Mouse (Mus musculus) large intestine, adult 2 months (tissue): ENCODE results near the gene Kifap3. TPM values are rescaled to one million over a fixed set of nuclear protein-coding genes. Genes with fewer than 3 reads are reported as not detected.
A peak's percentile ranks its signal among the peaks of the same experiment; 100 is the strongest.

Experiments used
- DNase-seq: peaks from one replicate; pipeline ENCODE4 v3.0.0-alpha.2; 2012; ENCODE audit warnings: low read depth, low spot score
- WGBS: fragments of 180-500 bp; shearing (Covaris S2); methylation state at CpG from one replicate; pipeline ENCODE4 v1.1.7; 2018; 5-methylcytosine and 5-hydroxymethylcytosine counted together
- polyA plus RNA-seq: library from polyadenylated mRNA; depleted of rRNA; stranded (reverse); fragments of >200 nt; gene quantifications from 2 replicates; pipeline ENCODE4 v1.2.3, GENCODE M21; 2012

Kifap3 gene
- polyA plus RNA-seq, 1 experiment: 2.0 TPM

DNA sequence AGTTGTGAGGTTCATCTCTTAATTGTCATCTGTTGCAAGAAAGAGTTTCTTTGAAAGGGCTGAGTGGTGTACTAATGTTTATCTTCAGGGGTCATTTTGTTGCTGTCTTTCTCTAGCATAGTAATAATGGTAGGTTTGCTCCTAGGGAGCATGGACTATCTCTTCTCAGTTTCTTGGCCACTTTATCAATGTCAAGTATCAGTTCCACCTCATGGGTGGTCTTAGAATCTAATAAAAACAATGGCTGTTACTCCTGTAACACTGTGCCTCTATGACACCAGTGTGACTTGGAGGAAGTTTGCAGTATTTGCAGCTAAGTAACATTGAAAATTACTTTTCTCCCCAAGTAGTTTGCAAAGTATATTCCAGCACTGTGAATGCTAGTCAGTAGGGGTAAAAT, 110.2 kb downstream of the Kifap3 start:
- no peak for DNase-seq

DNA sequence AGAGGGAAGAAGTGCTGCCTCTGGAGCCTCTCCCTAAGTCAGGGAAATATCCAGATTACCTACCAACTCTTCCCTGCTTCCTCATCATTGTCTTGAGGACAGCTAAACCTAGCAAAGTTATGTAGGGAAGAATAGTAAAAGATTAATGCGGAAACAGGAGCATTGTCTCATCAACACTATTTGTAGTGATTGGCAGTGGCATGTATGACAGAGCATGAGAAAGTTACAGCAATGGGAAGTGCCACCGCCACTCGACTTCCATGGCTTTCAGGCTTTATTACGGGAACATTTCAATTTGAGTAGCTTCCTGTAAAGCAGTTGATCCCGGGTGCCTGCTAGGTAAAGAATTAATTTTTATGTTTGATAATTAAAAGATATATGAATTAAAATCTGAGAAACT, 113.9 kb downstream of the Kifap3 start:
- DNase-seq: no peak
- 94% methylated on average over 5 of the region's 5 CpGs for WGBS

- DNase-seq: no peak
- 85% methylated on average over 11 of the region's 11 CpGs for WGBS
Measured at GRCm38 (mm10) chr1:163893774-163894527, 114.6 kb downstream of the Kifap3 start.

- 11% methylated on average over 5 of the region's 5 CpGs for WGBS
Measured at GRCm38 (mm10) chr1:163898291-163898764, 118.9 kb downstream of the Kifap3 start.

DNA sequence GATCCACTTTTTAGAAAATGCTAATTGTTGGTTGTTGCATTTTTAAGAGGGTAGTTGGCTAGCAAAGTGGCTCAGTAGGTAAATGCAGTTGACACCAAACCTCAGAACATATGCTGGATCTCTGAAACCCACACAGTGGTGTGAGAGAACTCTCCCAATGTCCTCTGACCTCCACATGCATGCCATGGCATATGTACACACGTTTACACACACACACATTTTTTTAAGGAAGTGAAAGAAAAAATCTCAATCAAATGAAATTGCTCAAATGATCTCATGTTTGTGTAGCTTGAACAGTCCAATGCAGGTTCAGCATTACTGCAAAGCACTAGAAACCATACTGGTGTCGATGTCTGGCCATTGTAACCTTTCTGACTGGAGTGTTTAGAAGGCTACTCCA, 120.2 kb downstream of the Kifap3 start:
- DNase-seq: no peak
- WGBS: 82% methylated on average over 2 of the region's 2 CpGs

More at GRCm38 (mm10) chr1:163898291-163898764, 118.9 kb downstream of the Kifap3 start:
- no peak for DNase-seq

DNA sequence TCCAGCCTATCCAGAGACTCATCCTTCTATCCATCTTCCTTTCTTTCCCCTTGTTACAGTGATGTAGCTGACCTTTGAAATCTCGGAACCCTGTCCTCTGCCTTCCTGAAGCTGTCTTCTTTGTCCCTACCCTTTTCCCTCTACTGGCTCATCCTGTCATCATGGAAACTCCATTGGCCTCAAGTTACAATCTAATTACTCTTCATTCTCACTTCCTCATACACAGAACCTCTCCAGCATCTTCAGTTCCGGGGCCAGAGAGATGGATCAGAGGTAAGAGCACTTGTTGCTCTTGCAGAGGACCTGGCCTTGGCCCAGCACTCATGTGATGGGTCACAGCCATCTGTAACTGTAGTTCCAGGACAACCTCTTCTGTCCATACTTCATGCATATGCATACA, 120.8 kb downstream of the Kifap3 start:
- no peak for DNase-seq
- WGBS: 92% methylated on average over 2 of the region's 2 CpGs

- WGBS: 87% methylated on average over 3 of the region's 3 CpGs
- no peak for DNase-seq
Measured at GRCm38 (mm10) chr1:163903411-163903810, 124.0 kb downstream of the Kifap3 start.

DNA sequence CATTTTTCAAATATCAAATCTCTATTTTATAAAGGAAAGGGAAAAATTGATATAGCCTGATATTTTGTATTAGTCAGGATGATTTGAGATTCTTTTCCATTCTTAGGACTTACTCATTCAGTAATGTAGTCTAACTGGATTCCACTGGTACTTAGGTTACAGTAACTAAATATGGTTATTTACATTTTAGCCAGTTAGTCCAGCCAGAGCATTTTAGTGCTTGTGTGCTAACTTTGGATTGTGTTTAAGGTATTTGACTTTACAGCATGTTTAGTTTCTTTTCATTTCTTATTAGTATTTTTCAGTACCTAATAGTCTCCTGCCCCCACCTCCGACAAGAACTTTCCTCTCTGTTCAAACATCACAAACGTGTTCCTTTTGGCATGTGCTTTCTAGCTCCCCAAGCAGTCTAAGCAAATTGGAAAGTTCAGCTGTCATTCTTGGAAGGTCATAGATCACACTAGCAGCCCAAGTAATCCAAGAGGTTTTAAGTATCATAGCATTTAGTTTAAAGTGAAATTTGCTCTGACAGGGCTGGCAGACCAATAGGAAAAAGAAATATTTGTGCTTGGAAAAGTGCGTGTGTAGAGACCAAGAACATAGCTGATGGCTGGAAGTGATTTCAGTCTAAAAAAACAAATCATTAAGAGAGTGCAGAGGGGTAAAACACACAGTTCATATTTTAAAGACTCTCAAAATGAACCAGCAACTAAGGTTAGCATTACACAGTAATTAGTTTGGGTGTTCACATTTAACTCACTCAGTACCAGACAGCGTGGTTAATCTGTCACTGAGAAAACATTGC, 127.8 kb downstream of the Kifap3 start:
- DNase-seq: no peak
- 47% methylated on average over 4 of the region's 4 CpGs for WGBS

GRCm38 (mm10) chr1:163908389-163908788, 129.0 kb downstream of the Kifap3 start:
- WGBS: 49% methylated on average over 11 of the region's 11 CpGs
- DNase-seq: no peak

DNA sequence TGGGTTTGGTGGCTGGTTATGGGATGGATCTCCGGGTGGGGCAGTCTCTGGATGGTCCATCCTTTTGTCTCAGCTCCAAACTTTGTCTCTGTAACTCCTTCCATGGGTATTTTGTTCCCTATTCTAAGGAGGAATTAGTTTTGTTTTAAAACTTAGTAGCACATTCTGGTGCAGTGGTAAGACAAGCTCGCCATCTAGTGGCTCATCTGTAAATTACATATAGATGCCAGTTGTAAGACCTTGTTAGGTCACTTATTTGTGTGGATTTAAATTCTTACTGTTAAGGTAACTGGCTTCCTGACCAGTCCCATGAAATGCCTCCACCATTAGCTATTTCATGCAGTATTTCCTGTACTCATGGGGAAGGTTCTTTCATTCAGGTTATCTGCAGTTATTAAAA, 131.0 kb downstream of the Kifap3 start:
- 4% methylated on average over 2 of the region's 2 CpGs for WGBS
- DNase-seq: no peak

DNA sequence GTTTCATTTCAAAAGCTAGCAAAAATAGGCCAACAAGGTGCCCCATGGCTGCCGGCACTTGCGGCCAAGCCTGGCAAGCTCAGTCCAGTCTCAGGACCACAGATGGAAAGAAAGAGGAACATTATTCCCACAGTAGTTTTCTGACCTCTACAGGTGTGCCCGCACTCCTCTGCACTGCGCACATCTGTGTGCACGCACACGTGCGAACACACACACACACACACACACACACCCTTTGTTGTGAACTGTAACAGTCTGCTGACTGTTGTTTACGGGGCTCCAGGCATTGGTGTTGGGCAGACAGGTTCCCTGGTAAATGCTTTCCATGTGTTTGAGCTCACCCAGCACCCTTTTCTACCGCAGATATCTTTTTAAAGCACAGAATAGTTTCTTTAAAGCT, 131.4 kb downstream of the Kifap3 start:
- WGBS: 89% methylated on average over 9 of the region's 9 CpGs
- no peak for DNase-seq

GRCm38 (mm10) chr1:163911981-163912380, 132.6 kb downstream of the Kifap3 start:
- WGBS: 93% methylated on average over 11 of the region's 11 CpGs

GRCm38 (mm10) chr1:163917349-163918160, 138.2 kb downstream of the Kifap3 start:
- DNase-seq: no peak
- WGBS: 79% methylated on average over 5 of the region's 5 CpGs

More at GRCm38 (mm10) chr1:163911981-163912380, 132.6 kb downstream of the Kifap3 start:
- DNase-seq: no peak

DNA sequence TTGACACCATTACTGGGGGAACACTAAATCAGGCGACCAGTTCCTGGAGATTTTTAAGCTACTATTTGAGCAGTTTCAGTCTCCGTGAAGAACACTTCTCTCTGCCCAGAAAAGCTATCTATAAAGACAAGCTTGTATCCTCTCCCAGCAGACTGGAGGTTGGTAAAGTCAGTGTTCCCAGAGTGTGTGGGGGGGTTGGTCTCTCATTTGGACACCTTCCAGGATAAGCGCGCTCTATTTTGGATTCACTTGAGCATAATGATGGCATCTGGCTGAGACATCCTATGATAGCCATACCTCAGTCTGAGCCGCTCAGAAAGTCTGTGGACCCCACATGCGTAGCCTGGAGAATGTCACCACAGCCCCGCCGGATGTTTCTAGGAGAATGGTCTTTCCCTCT, 144.7 kb downstream of the Kifap3 start:
- 83% methylated on average over 8 of the region's 8 CpGs for WGBS

GRCm38 (mm10) chr1:163928846-163929245, 149.5 kb downstream of the Kifap3 start, which contains the start of gene Scyl3:
Gene Scyl3 (plus strand): TSS chr1:163929100.
- no peak for DNase-seq
- WGBS: 64% methylated on average over 7 of the region's 7 CpGs

More for the DNA sequence above, 144.7 kb downstream of the Kifap3 start:
- DNase-seq: no peak

DNA sequence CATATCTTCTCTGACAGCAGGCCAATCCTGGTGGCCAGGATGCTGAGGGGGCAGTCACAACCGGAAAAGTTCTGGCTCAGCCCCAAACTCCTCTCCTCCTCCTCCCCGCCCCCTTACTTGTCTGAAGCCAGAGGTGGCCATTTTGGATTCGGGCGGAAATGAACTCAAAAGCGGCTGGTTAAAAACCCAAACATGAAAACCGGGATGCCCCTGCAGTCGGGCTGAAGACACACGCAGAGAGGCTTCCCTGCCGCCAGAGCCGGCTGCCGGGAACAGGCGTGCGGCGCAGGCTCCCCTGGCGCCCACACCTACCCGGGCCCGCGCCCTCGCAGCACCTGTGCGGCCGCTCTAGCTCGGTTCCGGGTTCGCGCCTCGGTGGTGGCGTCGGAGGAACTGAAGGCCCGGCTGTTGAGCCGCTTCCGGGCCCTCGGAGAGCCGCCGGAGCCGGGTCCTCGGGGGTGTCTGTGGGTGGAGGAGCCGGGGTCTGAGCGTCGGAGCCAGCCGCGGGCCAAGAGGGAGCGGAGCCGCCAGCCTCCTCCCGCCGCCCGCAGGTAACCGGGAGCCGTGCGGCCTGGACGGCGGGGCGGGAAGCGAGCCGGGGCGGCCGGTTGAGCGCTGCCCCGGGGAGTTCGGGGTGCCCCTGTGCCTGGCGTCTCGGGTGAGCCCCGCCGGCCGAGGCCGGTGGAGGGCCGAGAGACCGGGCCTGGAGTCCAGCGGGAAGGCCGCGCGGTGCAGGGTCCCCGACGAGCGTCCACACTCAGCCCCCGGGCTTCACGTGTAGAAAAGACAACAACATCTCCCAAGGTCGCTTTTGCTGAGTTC, 150.5 kb downstream of the Kifap3 start:
- under 1% methylated on average over 77 of the region's 77 CpGs for WGBS
- peak; percentile 85 for DNase-seq

DNA sequence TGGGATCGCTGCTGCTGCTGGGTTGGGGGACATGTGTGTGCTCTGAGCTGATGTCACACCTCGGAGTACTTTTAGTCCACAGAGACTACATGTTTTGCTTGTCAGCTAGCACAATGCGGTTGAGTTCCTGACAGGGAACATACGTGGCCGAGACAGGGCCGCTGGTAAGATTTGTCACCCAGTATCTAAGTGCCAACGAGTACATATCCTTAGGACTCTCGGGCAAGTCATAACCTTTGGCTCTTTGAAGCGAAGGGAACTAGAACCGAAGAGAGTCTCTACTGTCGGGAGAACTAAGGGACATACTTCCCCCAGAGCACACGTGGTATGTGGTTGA, 151.0 kb downstream of the Kifap3 start:
- WGBS: under 1% methylated on average over 12 of the region's 12 CpGs
- DNase-seq: no peak

GRCm38 (mm10) chr1:163931801-163932200, 152.4 kb downstream of the Kifap3 start:
- DNase-seq: no peak
- WGBS: 82% methylated on average over 8 of the region's 8 CpGs

GRCm38 (mm10) chr1:163934591-163934990, 155.2 kb downstream of the Kifap3 start:
- 89% methylated on average over 2 of the region's 2 CpGs for WGBS
- no peak for DNase-seq
